Mouse (Mus musculus) kidney, postnatal 0 days (tissue): ENCODE results near the gene 1700001P01Rik. TPM values are rescaled to one million over a fixed set of nuclear protein-coding genes. Genes with fewer than 3 reads are reported as not detected.
"Not testable (repeated sequence)": the region's sequence is repeated elsewhere in the genome, so short reads cannot be mapped to it uniquely, and the experiment has no call there.

ENCODE experiments used
- ATAC-seq: fragments of 200-750 bp; cut with Nextera tagmentation; replicated peaks from 2 replicates; pipeline ENCODE4 v1.8.0; 2017; ENCODE audit warnings: low read depth, moderate number of reproducible peaks, moderate TSS enrichment, moderate library complexity; ENCODE audit not compliant: low FRiP score
- DNase-seq: peaks from one replicate; pipeline ENCODE4 v3.0.0-alpha.2; 2016; ENCODE audit warnings: low spot score
- H3K27ac ChIP-seq: fragments of 300-500 bp; sonication (generic); 2 replicates; pipeline ENCODE4 v1.5.1; 2014; ENCODE audit warnings: mild to moderate bottlenecking
- H3K27me3 ChIP-seq: fragments of 300-500 bp; sonication (generic); 2 replicates; pipeline ENCODE4 v1.6.1; 2014; ENCODE audit warnings: low read length, mixed read lengths; ENCODE audit not compliant: insufficient read depth
- H3K36me3 ChIP-seq: fragments of 300-500 bp; sonication (generic); 2 replicates; pipeline ENCODE4 v1.6.1; 2014; ENCODE audit warnings: low read length, mixed read lengths; ENCODE audit not compliant: insufficient read depth
- H3K4me1 ChIP-seq: fragments of 300-500 bp; sonication (generic); replicated peaks from 2 replicates; pipeline ENCODE4 v1.6.1; 2014; ENCODE audit warnings: antibody characterized with exemption, low read length, mixed read lengths; ENCODE audit not compliant: insufficient read depth
- H3K4me2 ChIP-seq: fragments of 300-500 bp; sonication (generic); 2 replicates; pipeline ENCODE4 v1.6.1; 2014; ENCODE audit warnings: mild to moderate bottlenecking, low read length, moderate library complexity, mixed read lengths
- H3K4me3 ChIP-seq: fragments of 300-500 bp; sonication (generic); replicated peaks from 2 replicates; pipeline ENCODE4 v1.5.1; 2014; ENCODE audit warnings: low read depth, low read length
- H3K9ac ChIP-seq: fragments of 300-500 bp; sonication (generic); 2 replicates; pipeline ENCODE4 v1.6.1; 2014; ENCODE audit warnings: low read depth, low read length
- H3K9me3 ChIP-seq: fragments of 300-500 bp; sonication (generic); replicated peaks from 2 replicates; pipeline ENCODE4 v1.6.1; 2016; ENCODE audit warnings: low read length, inconsistent platforms, mixed read lengths
- CTCF ChIP-seq: IDR thresholded peaks from 2 replicates; pipeline ENCODE4 v1.5.1; 2016; ENCODE audit warnings: antibody characterized with exemption, low read depth, mild to moderate bottlenecking, moderate library complexity
- WGBS: fragments of 180-500 bp; shearing (Covaris S2); extraction: QIAGEN DNeasy Blood & Tissue Kit; methylation state at CpG from one replicate; pipeline ENCODE4 v1.1.7; 2014; 5-methylcytosine and 5-hydroxymethylcytosine counted together
- polyA plus RNA-seq: library from polyadenylated mRNA; unstranded; fragments of >200 nt; fragmentation: Nextera tagmentation; extraction: Ambion mirVana; gene quantifications from 2 replicates; pipeline ENCODE4 v1.2.1, GENCODE M21; 2015

The 1700001P01Rik gene
- polyA plus RNA-seq, 1 experiment from 2014 or later = not detected

DNA sequence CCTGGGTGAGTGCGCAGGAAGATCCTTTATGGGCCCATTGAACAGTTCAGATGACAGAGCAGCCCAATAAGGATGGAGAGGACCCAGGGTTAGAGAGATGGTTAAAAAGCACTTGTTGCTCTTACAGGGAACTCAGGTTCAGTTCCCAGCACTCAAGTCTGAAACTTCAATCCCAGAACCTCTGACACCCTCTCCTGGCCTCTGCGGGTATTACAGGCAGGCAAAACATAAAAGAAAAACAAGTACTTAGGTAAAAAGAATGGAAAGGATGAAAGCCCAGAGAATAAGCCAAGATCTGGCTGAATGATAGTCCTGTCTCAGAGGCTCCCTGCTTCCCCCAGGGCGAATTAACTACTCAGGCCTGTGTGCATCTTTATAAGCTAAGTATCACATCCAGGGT lies 36.6 kb downstream of the 1700001P01Rik start:
- TF ChIP-seq CTCF = peak; percentile 43
- DNase-seq (no peak), ATAC-seq (no peak)
- Histone ChIP-seq H3K27ac (peak overlapping the region; percentile 70; the same call in 1 of the 2 replicates), H3K4me3 (no peak overlapping the region), H3K4me1 (peaks cover 30% of the 10 kb centered on the region), H3K4me2 (no peak overlapping the region), H3K36me3 (no peaks in the 10 kb centered on the region), H3K27me3 (no peaks in the 10 kb centered on the region), H3K9me3 (no peaks in the 10 kb centered on the region), H3K9ac (no peak overlapping the region)
- WGBS = 92% methylated on average over 3 of the region's 3 CpGs

DNA sequence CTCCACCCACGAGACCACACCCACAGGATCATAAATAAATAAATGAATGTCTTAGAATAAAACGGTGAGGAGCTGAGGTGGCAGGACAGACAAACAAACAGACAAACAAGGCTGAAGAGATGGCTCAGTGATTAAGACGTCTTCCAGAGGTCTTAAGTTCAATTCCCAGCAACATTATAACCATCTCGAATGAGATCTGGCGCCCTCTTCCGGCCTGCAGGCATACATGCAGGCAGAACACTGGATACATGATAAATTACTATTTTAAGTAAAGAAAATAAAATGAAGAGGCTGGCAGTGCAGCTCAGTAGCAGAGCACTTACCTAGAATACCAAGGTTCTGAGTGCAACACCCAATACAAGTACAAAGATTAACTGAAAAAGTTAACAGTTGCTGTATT lies 37.0 kb downstream of the 1700001P01Rik start:
- TF ChIP-seq CTCF = peak; percentile 57; the same call in 1 of the 2 replicates
- no peak for DNase-seq
- no peak overlapping the region for H3K4me2 ChIP-seq
- no peaks in the 10 kb centered on the region for H3K27me3 ChIP-seq
- no peak overlapping the region for H3K9ac ChIP-seq
- H3K36me3 ChIP-seq = no peaks in the 10 kb centered on the region
- H3K4me3 ChIP-seq = no peak overlapping the region
- no peak overlapping the region for H3K27ac ChIP-seq
- peaks cover 30% of the 10 kb centered on the region for H3K4me1 ChIP-seq
- H3K9me3 ChIP-seq = no peaks in the 10 kb centered on the region
- no peak for ATAC-seq
- WGBS = 59% methylated on average over 6 of the region's 6 CpGs

DNA sequence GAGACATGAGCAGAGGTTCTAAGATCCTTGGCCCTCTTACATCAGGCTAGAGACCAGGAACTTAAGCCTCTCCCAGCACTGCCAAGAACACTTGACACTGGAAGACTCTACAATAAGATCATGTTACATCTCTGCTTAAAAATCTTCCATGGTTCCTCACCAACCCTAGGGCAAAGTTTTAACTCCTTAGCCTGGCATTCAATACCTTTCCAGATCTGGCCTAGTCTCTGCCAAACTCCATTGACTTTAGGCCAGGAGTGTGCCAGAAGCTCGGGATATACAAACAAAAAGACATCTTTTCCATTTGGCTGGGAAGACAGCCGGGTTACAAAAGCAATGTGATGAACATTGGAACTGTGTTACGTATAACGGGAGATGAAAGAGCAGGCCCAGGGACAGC lies 38.1 kb downstream of the 1700001P01Rik start:
- no peak overlapping the region for H3K4me2 ChIP-seq
- H3K36me3 ChIP-seq = no peaks in the 10 kb centered on the region
- H3K4me1 ChIP-seq = peaks cover 19% of the 10 kb centered on the region
- no peak overlapping the region for H3K4me3 ChIP-seq
- no peak overlapping the region for H3K9ac ChIP-seq
- WGBS = 53% methylated on average over 4 of the region's 4 CpGs
- no peaks in the 10 kb centered on the region for H3K27me3 ChIP-seq
- no peaks in the 10 kb centered on the region for H3K9me3 ChIP-seq
- no peak for ATAC-seq
- TF ChIP-seq CTCF = no peak
- DNase-seq = no peak
- H3K27ac ChIP-seq = no peak overlapping the region

DNA sequence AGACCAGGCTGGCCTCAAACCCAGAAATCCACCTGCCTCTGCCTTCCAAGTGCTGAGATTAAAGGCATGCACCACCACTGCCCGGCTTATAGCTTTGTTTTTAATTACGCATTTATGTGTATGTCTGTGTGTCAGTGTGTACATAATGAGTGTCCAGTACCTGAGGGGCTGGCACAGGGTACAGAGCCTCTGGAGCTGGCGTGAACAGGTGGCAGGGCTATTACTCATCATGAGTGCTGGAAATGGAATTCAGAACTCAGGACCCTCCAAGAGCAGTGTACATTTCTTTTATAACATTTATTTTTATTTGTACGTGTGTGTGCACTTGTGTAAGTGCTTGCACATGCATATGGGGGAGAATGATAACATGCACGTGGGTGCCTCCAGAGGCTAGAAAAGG lies 39.1 kb downstream of the 1700001P01Rik start:
- WGBS = 86% methylated on average over 5 of the region's 5 CpGs
- ATAC-seq (no peak), DNase-seq (no peak)
- Histone ChIP-seq H3K9ac (no peak overlapping the region), H3K4me2 (no peak overlapping the region), H3K27ac (no peak overlapping the region), H3K4me1 (peaks cover 13% of the 10 kb centered on the region; the same call in 1 of the 2 replicates), H3K36me3 (peaks cover 3% of the 10 kb centered on the region), H3K27me3 (no peaks in the 10 kb centered on the region), H3K4me3 (no peak overlapping the region), H3K9me3 (no peaks in the 10 kb centered on the region)
- TF ChIP-seq CTCF = no peak

DNA sequence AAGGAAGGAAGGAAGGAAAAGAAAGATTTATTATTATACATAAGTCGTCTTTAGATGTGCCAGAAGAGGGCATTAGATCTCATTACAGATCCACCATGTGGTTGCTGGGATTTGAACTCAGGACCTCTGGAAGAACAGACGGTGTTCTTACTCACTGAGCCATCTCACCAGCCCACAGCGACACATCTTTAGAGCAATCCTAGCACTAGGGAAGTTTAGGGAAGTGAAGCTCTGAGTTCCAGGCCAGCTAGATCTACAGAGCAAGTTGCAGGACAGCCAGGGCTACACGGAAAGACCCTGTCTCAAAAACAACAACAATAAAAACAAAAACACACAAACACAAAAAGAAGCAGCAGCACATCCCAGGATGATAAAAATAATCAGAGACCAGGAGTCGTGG lies 40.9 kb downstream of the 1700001P01Rik start:
- H3K4me2 ChIP-seq, H3K27me3 ChIP-seq, H3K4me3 ChIP-seq, H3K4me1 ChIP-seq, H3K27ac ChIP-seq, H3K9me3 ChIP-seq, ATAC-seq, DNase-seq, H3K9ac ChIP-seq: not testable (repeated sequence)
- WGBS = 83% methylated on average over 5 of the region's 5 CpGs
- peaks cover 17% of the 10 kb centered on the region for H3K36me3 ChIP-seq

DNA sequence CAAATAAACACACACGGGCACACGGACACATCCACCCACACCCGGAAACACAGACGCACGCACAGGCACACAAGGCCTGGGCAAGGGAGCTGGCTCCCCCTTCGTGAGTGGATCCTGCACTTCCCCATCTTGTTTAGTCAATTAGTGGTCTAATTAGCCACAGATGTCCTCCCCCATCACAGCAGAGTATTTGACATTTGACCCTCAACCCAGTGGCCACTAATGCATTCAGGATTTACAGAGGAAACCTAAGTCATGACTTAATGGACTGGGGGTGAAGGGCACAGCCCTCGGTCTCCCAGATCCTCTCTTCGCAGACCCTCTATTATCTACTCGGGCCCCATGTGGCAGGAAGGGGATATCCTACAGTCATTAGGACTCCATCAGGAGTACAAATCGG lies 42.0 kb downstream of the 1700001P01Rik start:
- 20% methylated on average over 10 of the region's 10 CpGs for WGBS
- no peak overlapping the region for H3K4me3 ChIP-seq
- H3K36me3 ChIP-seq = peaks cover 25% of the 10 kb centered on the region
- H3K4me1 ChIP-seq = no peaks in the 10 kb centered on the region
- H3K27ac ChIP-seq = no peak overlapping the region; the same call in 1 of the 2 replicates
- TF ChIP-seq CTCF = no peak
- H3K9me3 ChIP-seq = no peaks in the 10 kb centered on the region
- no peaks in the 10 kb centered on the region for H3K27me3 ChIP-seq
- no peak overlapping the region for H3K4me2 ChIP-seq
- no peak overlapping the region for H3K9ac ChIP-seq
- no peak for ATAC-seq
- DNase-seq = no peak

DNA sequence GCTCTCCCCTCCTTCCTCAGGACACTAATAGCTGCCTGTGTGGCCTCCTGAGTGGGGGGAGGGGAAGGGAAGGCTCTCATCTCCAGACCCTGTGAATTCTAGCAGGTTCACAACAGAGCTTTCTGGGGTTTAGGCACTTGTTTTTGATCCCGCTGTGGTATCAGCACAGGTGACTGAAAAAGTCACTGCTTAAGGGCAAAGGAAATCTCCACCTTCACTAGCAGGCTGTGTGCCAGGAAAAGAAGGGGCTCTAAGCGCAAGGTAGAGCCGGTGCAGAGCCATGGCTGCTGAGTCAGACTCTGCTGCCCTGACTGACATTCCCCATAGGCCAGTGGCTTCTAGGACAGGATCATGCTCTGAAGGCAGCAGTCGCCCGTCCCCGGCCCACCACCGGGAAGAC lies 47.0 kb downstream of the 1700001P01Rik start:
- H3K27me3 ChIP-seq = no peaks in the 10 kb centered on the region
- H3K4me1 ChIP-seq = no peaks in the 10 kb centered on the region
- H3K9ac ChIP-seq = no peak overlapping the region
- ATAC-seq (no peak), DNase-seq (no peak)
- H3K9me3 ChIP-seq = no peaks in the 10 kb centered on the region
- H3K27ac ChIP-seq = no peak overlapping the region
- peaks cover 42% of the 10 kb centered on the region for H3K36me3 ChIP-seq
- H3K4me3 ChIP-seq = no peak overlapping the region
- H3K4me2 ChIP-seq = no peak overlapping the region
- no peak for TF ChIP-seq CTCF
- 81% methylated on average over 7 of the region's 7 CpGs for WGBS
